Mouse (Mus musculus): ENCODE data around the gene Evc2.

DNA sequence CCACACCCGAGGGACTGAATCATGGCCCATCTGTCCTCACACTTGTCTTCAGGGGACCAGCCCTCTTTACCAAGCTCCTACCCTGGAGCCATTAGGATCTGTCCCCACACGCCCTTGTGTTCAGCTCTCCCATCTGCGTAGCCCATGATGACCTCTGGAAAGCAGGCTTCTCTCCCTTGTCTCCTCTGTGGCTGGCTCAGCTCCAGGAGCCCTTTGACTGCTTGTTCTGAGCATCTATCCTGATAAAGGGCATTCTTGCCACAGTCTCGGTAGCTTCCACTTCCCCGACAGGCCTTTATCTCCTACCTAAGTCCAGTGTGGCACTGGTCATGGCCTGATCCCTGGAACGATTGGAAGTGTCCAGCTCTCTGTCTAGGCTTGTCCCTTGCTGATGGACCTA lies 11.6 kb upstream of the Evc2 start:
- TF ChIP-seq EP300 (IDR thresholded peaks at IDR 0.05; ENCODE audit: low read depth) (no peak), CTCF (IDR thresholded peaks at IDR 0.05; ENCODE audit: low read depth) (no peak)

Data from liver, postnatal 0 days (tissue).